Mouse (Mus musculus) hindbrain, embryonic 11.5 days (tissue): ENCODE data around the gene Zdhhc3. TPM values are rescaled to one million over a fixed set of nuclear protein-coding genes. Genes with fewer than 3 reads are reported as not detected.

Experiments used
- ATAC-seq: fragments of 200-750 bp; cut with Nextera tagmentation; 2 replicates; pipeline ENCODE4 v1.8.0; 2017; ENCODE audit warnings: mild to moderate bottlenecking, moderate TSS enrichment, moderate library complexity; ENCODE audit not compliant: low FRiP score
- DNase-seq: peaks from one replicate; pipeline ENCODE4 v3.0.0-alpha.2; 2015; ENCODE audit warnings: low spot score
- H3K27ac ChIP-seq: fragments of 300-500 bp; sonication (generic); 2 replicates; pipeline ENCODE4 v1.5.1; 2014; ENCODE audit warnings: mild to moderate bottlenecking, low read depth, low read length
- H3K27me3 ChIP-seq: fragments of 300-500 bp; sonication (generic); 2 replicates; pipeline ENCODE4 v1.6.1; 2014; ENCODE audit warnings: mild to moderate bottlenecking, low read length, moderate library complexity, mixed read lengths; ENCODE audit not compliant: control insufficient read depth, insufficient read depth
- H3K36me3 ChIP-seq: fragments of 300-500 bp; sonication (generic); 2 replicates; pipeline ENCODE4 v1.6.1; 2014; ENCODE audit warnings: mild to moderate bottlenecking, low read length, moderate library complexity, mixed read lengths; ENCODE audit not compliant: control insufficient read depth, insufficient read depth
- H3K4me1 ChIP-seq: fragments of 300-500 bp; sonication (generic); replicated peaks from 2 replicates; pipeline ENCODE4 v1.6.1; 2014; ENCODE audit warnings: low read length, mixed read lengths; ENCODE audit not compliant: control insufficient read depth, insufficient read depth
- H3K4me2 ChIP-seq: fragments of 300-500 bp; sonication (generic); replicated peaks from 2 replicates; pipeline ENCODE4 v1.6.1; 2014; ENCODE audit warnings: mild to moderate bottlenecking, low read depth, low read length
- H3K4me3 ChIP-seq: fragments of 300-500 bp; sonication (generic); 2 replicates; pipeline ENCODE4 v1.5.1; 2014; ENCODE audit warnings: low read depth, low read length
- H3K9ac ChIP-seq: fragments of 300-500 bp; sonication (generic); 2 replicates; pipeline ENCODE4 v1.6.1; 2014; ENCODE audit warnings: low read depth, low read length
- H3K9me3 ChIP-seq: fragments of 300-500 bp; sonication (generic); 2 replicates; pipeline ENCODE4 v1.6.1; 2016; ENCODE audit warnings: low read length; ENCODE audit not compliant: control insufficient read depth
- WGBS: fragments of 180-500 bp; shearing (Covaris S2); extraction: QIAGEN DNeasy Blood & Tissue Kit; methylation state at CpG from one replicate; pipeline ENCODE4 v1.1.7; 2014; 5-methylcytosine and 5-hydroxymethylcytosine counted together
- polyA plus RNA-seq: library from polyadenylated mRNA; unstranded; fragments of >200 nt; fragmentation: Nextera tagmentation; extraction: Ambion mirVana; gene quantifications from 2 replicates; pipeline ENCODE4 v1.2.1, GENCODE M21; 2014

Gene Zdhhc3
- polyA plus RNA-seq, 1 experiment from 2014 or later = 55.8 TPM

DNA sequence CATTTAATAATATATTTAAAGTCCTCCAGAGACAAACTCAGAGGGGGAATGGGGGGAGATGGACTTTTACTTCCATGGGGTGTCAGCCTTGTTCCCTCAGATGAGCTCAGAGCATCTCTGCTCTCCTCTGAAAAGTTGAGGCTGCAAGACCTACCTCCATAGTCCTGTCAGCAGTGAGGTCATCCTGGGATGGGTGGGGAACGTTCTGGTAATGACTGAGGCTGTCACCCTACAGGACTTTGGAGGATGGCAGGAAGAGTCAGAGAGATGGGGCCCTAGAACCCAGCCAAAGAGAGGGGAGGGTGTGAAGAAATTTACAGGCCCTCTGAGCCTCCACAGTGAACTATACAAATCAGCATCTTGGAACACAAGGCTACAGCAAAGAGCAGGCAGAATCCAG is 38.6 kb upstream of the Zdhhc3 start:
- H3K4me2 ChIP-seq = no peak overlapping the region
- no peaks in the 10 kb centered on the region for H3K4me1 ChIP-seq
- H3K27ac ChIP-seq = no peak overlapping the region
- H3K36me3 ChIP-seq = no peaks in the 10 kb centered on the region
- WGBS = 67% methylated on average over 1 of the region's 1 CpGs
- H3K4me3 ChIP-seq = no peak overlapping the region
- no peak overlapping the region for H3K9ac ChIP-seq
- DNase-seq (no peak), ATAC-seq (no peak)
- H3K27me3 ChIP-seq = no peaks in the 10 kb centered on the region
- H3K9me3 ChIP-seq = no peaks in the 10 kb centered on the region

DNA sequence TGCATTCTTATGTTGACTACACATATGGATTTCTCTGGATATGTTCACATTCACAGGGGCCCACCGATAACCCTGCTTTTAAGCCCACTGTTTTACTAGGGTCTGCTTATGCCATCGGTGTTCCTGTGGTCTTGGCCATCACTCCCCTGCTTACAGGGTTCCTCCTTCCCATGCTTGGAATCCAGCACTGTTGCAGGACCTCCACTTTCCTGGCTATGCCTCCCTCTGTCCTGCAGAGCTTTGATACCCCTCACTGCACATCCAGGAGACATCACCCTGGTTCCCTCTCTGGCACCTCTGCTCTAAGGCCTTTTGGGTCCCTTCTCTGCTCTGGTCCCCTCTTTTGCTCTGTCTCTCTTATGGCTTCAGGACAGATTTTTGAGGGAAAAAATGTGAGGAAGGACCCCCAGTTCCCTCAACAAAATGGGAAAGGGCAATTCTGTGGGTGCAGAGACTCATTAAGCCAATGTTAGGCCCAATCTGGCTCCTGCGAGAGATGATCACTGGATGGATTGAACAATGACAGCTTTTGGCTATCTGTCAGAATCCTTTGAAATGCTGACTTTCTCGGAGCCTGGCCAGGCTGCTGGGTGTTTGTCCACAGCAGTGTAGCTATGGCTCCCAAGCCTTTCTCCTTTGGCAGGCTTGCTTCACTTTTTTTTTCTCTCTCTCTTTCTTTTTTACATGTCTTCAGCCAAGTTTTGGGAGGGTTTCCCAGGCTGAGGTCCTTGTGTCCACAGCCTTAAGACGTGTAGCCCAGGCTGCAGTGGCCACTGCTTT is 37.4 kb upstream of the Zdhhc3 start, which contains the start of gene Clec3b:
TSS of gene Clec3b (plus strand) at position 706 of the 780 bp plus-strand sequence.
- no peaks in the 10 kb centered on the region for H3K27me3 ChIP-seq
- H3K9ac ChIP-seq = no peak within 1 kb of the TSS
- H3K4me1 ChIP-seq = no peaks in the 10 kb centered on the region
- no peak within 1 kb of the TSS for H3K27ac ChIP-seq
- H3K4me3 ChIP-seq = no peak within 1 kb of the TSS
- no peak within 1 kb of the TSS for H3K4me2 ChIP-seq
- WGBS = 88% methylated on average over 5 of the region's 5 CpGs
- no peaks in the 10 kb centered on the region for H3K36me3 ChIP-seq
- no peak for ATAC-seq
- DNase-seq = no peak
- no peaks in the 10 kb centered on the region for H3K9me3 ChIP-seq

DNA sequence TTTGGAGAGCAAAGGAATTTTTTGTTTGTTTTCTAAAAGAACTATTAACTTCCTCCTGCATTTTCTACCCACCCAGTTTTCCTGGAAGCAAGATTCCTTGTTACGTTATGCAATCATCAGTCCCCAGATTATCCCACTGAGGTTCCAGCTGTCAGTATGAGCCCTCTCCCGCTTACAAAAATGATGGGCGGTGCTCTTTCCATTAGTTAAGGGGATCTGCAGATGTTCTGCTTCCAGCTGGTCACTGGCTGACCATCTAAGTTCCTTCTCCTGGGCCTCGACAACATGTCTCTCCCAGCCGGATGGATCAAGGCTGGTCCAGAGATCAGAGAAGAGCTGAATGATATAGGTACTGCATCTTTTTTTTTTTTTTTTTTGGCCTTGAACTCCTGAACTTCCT is 35.4 kb upstream of the Zdhhc3 start:
- Histone ChIP-seq H3K4me2 (no peak overlapping the region), H3K9ac (no peak overlapping the region), H3K36me3 (no peaks in the 10 kb centered on the region), H3K4me1 (no peaks in the 10 kb centered on the region), H3K27me3 (no peaks in the 10 kb centered on the region), H3K4me3 (no peak overlapping the region), H3K27ac (no peak overlapping the region), H3K9me3 (no peaks in the 10 kb centered on the region)
- ATAC-seq (no peak), DNase-seq (no peak)
- WGBS = 81% methylated on average over 5 of the region's 5 CpGs

DNA sequence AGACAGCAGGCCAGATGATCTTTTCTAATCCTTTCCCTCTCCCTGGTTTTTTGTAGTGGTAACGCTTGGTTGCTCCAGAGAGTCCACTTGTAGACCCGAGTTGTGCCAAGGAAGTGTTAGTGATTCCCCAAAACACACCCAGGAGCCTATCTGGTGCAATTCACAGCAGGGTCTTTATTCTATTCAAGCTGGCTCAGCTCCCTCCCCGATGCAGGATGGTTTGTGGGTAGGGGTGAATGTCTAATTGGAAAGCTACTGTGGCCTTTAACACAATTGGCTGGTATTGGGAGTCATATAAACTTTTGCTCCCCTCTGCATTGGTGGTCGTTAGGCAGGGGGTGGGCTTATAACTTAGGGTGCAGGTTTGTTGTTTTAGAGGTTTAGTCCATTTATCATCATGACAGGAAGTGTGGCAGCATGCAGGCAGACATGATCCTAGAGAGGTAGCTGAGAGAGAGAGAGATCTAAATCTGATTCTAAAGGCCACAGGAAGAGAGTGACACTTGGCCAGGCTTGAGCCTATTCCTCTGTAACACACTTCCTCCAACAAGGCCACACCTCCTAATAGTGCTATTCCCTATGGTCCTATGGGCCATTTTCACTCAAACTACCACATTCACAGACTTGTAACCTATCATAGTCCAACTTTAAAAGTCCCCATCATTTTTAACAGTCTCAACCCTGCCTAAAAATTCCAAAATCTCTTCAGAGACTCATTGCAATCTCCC is 27.0 kb upstream of the Zdhhc3 start:
- Histone ChIP-seq H3K4me3 (no peak overlapping the region), H3K9ac (no peak overlapping the region), H3K9me3 (no peaks in the 10 kb centered on the region), H3K36me3 (peaks cover 8% of the 10 kb centered on the region), H3K27me3 (no peaks in the 10 kb centered on the region), H3K4me1 (no peaks in the 10 kb centered on the region), H3K27ac (no peak overlapping the region), H3K4me2 (no peak overlapping the region)
- no peak for DNase-seq
- WGBS = 90% methylated on average over 4 of the region's 4 CpGs
- ATAC-seq = no peak

DNA sequence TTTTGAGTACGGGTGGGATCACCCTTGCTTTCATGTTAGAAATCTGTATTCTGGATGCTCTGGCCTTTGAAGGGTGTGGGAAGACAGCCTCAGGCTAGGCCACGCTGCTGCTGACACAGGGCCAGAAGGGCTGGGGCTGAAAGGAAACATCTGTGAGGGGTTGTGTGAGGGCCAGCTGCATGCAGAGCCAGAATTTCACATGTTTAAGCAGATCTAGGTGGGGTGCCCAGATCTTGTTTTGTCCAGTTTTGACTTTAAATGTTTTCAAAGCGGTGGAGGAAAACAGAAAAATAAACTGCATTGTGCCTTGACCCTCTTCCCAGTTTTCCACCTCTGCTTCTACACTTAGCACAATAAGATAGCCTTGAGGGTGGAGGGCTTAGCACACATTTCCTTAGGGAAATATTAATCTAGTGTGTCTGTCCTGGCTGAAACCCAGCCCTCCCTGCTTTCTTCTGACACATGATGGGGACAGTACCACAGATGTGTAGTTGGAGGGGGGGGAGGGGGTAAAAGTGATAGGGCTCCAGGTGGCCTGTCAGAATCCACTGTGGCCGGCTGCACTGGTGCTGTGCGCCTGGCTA is 26.0 kb upstream of the Zdhhc3 start:
- peak; percentile 16 for DNase-seq
- ATAC-seq = peak; percentile 59; the same call in 1 of the 2 replicates
- Histone ChIP-seq H3K4me3 (no peak overlapping the region), H3K9ac (no peak overlapping the region), H3K4me2 (no peak overlapping the region), H3K27me3 (no peaks in the 10 kb centered on the region), H3K9me3 (no peaks in the 10 kb centered on the region), H3K4me1 (no peaks in the 10 kb centered on the region), H3K27ac (no peak overlapping the region), H3K36me3 (peaks cover 8% of the 10 kb centered on the region)
- 73% methylated on average over 5 of the region's 5 CpGs for WGBS

DNA sequence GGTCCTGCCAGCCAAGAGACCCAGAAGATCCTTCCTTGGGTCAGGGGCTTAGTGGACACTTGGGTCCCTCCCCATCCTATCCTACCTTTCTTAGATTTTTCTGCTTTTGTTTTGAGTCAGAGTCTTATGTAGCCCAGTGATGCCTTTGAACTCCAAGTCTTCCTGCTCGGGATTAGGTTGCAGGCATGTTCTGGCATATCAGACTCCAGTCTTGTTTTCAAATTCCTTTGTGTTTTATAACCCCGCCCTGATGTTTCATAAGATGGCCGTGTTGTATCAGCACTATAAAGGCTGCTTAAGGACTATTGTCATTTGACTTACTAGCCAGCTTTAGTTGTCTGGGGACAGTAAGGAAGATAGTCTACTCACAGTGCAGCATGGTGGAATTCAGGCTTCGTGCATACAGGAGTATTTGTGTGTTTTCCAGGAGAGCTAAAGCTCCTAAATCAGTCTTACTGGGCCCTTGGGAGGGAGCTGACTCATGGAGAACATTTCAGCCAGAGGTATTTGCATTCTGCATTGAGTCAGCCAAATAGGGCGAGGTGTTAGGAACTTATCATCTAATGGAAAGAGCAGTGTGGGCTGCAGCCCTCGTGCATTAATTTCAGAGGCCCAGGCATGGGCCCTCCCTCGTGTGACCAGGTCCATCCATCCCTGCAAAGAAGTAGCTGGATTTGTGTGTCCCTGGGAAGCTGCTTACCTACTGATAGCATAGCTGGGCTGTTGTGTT is 24.1 kb upstream of the Zdhhc3 start:
- no peaks in the 10 kb centered on the region for H3K27me3 ChIP-seq
- 93% methylated on average over 7 of the region's 7 CpGs for WGBS
- DNase-seq (no peak), ATAC-seq (no peak)
- no peak overlapping the region for H3K4me3 ChIP-seq
- no peaks in the 10 kb centered on the region for H3K9me3 ChIP-seq
- H3K27ac ChIP-seq = no peak overlapping the region
- no peaks in the 10 kb centered on the region for H3K4me1 ChIP-seq
- peaks cover 10% of the 10 kb centered on the region for H3K36me3 ChIP-seq
- H3K9ac ChIP-seq = no peak overlapping the region
- H3K4me2 ChIP-seq = no peak overlapping the region

DNA sequence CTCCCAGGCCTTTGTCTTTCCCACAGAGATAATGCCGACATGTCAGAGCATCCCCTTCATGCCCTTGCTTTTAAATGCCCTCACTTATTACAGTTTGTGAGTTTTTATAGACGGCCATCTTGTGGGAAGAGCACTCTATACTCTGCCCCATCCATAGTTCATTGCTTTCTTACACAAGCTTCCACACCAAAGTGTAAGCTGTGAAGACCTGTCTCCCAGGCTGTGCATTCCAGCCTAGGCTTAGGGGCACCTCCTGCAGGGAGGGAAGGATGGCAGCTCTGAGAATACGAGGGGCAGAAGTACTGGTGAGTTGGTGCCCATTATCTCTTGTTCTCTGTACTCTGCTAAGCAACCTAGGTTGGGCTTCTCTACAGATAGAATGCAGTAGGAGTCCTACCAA is 20.0 kb upstream of the Zdhhc3 start:
- H3K27ac ChIP-seq = no peak overlapping the region
- ATAC-seq = no peak
- 94% methylated on average over 3 of the region's 3 CpGs for WGBS

DNA sequence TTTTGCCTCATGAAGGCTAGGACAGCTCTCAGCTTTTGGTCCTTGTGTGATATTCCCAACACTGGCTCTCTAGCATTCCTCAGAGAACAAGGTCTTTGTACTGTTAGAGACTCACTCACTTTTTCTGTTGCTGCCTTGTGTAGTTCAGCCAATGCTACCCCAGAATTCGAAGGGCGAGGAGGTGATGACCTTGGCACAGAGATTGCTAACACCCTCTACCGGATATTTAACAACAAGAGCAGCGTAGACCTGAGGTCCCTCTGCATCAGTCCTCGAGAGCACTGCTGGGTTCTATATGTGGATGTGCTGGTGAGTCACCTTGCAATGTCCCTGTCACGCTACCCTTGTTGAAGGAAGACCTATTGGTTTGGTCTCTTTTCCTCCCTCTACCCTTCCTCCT is 14.7 kb upstream of the Zdhhc3 start:
- H3K27me3 ChIP-seq = no peaks in the 10 kb centered on the region
- no peak for DNase-seq
- no peak overlapping the region for H3K9ac ChIP-seq
- 95% methylated on average over 6 of the region's 6 CpGs for WGBS
- H3K9me3 ChIP-seq = no peaks in the 10 kb centered on the region
- no peak overlapping the region for H3K27ac ChIP-seq
- no peaks in the 10 kb centered on the region for H3K4me1 ChIP-seq
- ATAC-seq = no peak
- peaks cover 7% of the 10 kb centered on the region for H3K36me3 ChIP-seq
- no peak overlapping the region for H3K4me3 ChIP-seq
- no peak overlapping the region for H3K4me2 ChIP-seq

More for the DNA sequence above, 20.0 kb upstream of the Zdhhc3 start:
- no peak overlapping the region for H3K4me2 ChIP-seq
- no peak for DNase-seq
- peaks cover 13% of the 10 kb centered on the region for H3K36me3 ChIP-seq
- H3K4me1 ChIP-seq = no peaks in the 10 kb centered on the region
- H3K4me3 ChIP-seq = no peak overlapping the region
- H3K9me3 ChIP-seq = no peaks in the 10 kb centered on the region
- no peaks in the 10 kb centered on the region for H3K27me3 ChIP-seq
- H3K9ac ChIP-seq = no peak overlapping the region
